Mouse (Mus musculus) midbrain, embryonic 16.5 days (tissue): Measurements from ENCODE around the gene Tut7. TPM values are rescaled to one million over a fixed set of nuclear protein-coding genes. Genes with fewer than 3 reads are reported as not detected.

ENCODE experiments used
- ATAC-seq: fragments of 200-750 bp; cut with Nextera tagmentation; 2 replicates; pipeline ENCODE4 v1.8.0; 2017; ENCODE audit warnings: moderate TSS enrichment
- H3K27ac ChIP-seq: fragments of 300-500 bp; sonication (generic); 2 replicates; pipeline ENCODE4 v1.5.1; 2014; ENCODE audit warnings: mild to moderate bottlenecking, low read length, mixed read lengths
- H3K27me3 ChIP-seq: fragments of 300-500 bp; sonication (generic); 2 replicates; pipeline ENCODE4 v1.6.1; 2014; ENCODE audit warnings: low read depth, low read length, mixed read lengths; ENCODE audit not compliant: control insufficient read depth, insufficient read depth
- H3K36me3 ChIP-seq: fragments of 300-500 bp; sonication (generic); 2 replicates; pipeline ENCODE4 v1.6.1; 2014; ENCODE audit warnings: mild to moderate bottlenecking, low read length, moderate library complexity, mixed read lengths; ENCODE audit not compliant: control insufficient read depth, insufficient read depth
- H3K4me1 ChIP-seq: fragments of 300-500 bp; sonication (generic); 2 replicates; pipeline ENCODE4 v1.6.1; 2014; ENCODE audit warnings: mild to moderate bottlenecking, low read length, mixed read lengths; ENCODE audit not compliant: control insufficient read depth, insufficient read depth
- H3K4me2 ChIP-seq: fragments of 300-500 bp; sonication (generic); 2 replicates; pipeline ENCODE4 v1.6.1; 2014; ENCODE audit warnings: mild to moderate bottlenecking, low read length, mixed read lengths
- H3K4me3 ChIP-seq: fragments of 300-500 bp; sonication (generic); 2 replicates; pipeline ENCODE4 v1.5.1; 2014; ENCODE audit warnings: low read depth, mild to moderate bottlenecking, low read length, moderate library complexity, mixed read lengths
- H3K9ac ChIP-seq: fragments of 300-500 bp; sonication (generic); 2 replicates; pipeline ENCODE4 v1.6.1; 2014; ENCODE audit warnings: low read depth, low read length, mixed read lengths
- H3K9me3 ChIP-seq: fragments of 300-500 bp; sonication (generic); replicated peaks from 2 replicates; pipeline ENCODE4 v1.6.1; 2014; ENCODE audit warnings: mild to moderate bottlenecking, low read length, mixed read lengths; ENCODE audit not compliant: control insufficient read depth, poor library complexity, severe bottlenecking
- WGBS: fragments of 180-500 bp; shearing (Covaris S2); extraction: QIAGEN DNeasy Blood & Tissue Kit; methylation state at CpG from one replicate; pipeline ENCODE4 v1.1.7; 2014; 5-methylcytosine and 5-hydroxymethylcytosine counted together
- polyA plus RNA-seq: library from polyadenylated mRNA; unstranded; fragments of >200 nt; fragmentation: Nextera tagmentation; extraction: Ambion mirVana; gene quantifications from 2 replicates; pipeline ENCODE4 v1.2.1, GENCODE M21; 2015

Gene Tut7
- polyA plus RNA-seq, 1 experiment from 2014 or later: 45.0 TPM

DNA sequence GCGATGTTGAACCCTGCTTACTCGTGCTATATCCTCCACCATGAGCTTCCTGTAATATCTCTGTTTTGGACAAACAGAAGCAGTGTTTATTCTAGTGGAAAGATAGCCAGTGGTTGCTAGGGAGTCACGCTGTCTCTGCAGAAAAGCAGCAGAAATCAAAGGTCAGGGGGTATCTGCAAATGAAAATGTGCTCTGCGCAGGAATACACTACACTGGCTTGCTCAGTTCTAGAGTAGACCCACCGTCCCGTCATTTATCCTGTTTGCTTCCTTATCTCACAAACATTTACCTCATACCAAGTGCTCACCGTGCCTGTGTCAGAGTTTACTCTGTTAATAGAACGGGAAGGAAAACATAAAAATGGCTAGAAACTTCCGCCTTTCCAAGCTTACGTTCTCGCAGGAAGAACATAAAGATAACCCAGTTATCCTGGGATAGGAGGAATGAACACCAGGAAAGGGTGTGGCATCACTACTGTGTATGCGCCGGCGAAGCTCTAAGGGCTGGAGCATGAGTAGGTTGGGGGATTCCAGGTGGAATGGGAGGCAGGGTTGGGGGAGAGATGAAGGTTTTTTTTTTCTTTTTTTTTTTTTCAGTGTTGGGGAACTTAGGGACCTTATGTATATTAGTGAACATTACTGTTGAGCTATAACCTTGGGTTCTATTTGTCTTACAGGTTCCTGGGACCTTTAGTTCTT is 13.3 kb upstream of the Tut7 start:
- WGBS: 83% methylated on average over 14 of the region's 14 CpGs
- Histone ChIP-seq H3K27me3 (no peaks in the 10 kb centered on the region), H3K4me3 (no peak overlapping the region), H3K9me3 (no peaks in the 10 kb centered on the region), H3K4me1 (peaks cover 2% of the 10 kb centered on the region; the same call in 1 of the 2 replicates), H3K36me3 (no peaks in the 10 kb centered on the region), H3K27ac (no peak overlapping the region), H3K9ac (no peak overlapping the region), H3K4me2 (no peak overlapping the region)
- ATAC-seq: no peak

DNA sequence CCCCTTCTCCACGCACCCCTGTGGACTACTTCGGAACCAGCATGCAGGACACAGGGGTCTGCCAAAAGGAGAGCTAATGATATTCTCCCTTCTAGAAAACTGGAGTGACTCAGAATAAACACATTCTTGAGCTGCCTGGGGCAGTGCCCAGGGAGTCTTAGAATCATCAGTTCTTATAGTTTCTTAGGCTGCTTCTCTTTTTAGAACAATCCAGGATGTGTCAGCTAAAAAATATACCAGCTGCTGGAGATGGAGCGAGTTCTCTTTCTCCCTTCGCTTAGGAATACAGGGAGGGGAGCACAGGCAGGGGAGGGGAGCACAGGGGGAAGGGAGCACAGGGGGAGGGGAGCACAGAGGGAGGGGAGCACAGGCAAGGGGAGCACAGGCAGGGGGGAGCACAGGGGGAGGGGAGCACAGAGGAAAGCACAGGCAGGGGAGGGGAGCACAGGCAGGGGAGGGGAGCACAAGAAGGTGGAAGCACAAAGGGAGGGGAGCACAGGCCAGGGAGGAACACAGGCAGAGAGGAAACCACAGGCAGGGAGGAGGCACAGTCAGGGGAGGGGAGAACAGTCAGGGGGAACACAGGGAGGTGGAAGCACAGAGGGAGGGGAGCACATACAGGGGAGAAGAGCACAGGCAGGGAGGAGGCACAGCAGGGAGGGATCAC is 12.0 kb upstream of the Tut7 start:
- H3K4me1 ChIP-seq: peaks cover 2% of the 10 kb centered on the region; the same call in 1 of the 2 replicates
- WGBS: 46% methylated on average over 4 of the region's 4 CpGs
- peak overlapping the region; percentile 44; the same call in 1 of the 2 replicates for H3K27ac ChIP-seq
- H3K9me3 ChIP-seq: no peaks in the 10 kb centered on the region
- H3K4me2 ChIP-seq: no peak overlapping the region
- 0 out of 2 replicates have a peak, but pooled peaks have one; percentile 25 for ATAC-seq
- no peak overlapping the region for H3K4me3 ChIP-seq
- no peaks in the 10 kb centered on the region for H3K36me3 ChIP-seq
- no peak overlapping the region for H3K9ac ChIP-seq
- H3K27me3 ChIP-seq: no peaks in the 10 kb centered on the region

DNA sequence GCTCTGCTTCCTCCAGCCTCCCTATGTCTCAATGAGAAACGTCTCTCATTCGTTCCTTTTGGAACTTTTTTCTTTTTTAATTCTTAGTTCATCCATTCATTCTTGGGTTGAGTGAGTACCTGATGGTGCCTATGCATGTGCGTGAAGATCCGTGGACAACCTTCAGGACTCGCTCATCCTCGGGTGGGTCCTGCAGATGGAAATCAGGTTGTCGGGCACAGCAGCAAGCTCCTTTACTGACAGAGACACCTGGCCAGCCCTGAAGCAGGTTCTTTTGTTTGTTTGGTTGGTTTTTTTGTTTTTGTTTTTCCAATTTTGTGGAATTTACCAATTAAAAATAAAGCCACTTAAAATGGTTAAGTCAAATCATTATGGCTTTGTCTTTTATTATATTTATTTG is 9.9 kb upstream of the Tut7 start:
- H3K9me3 ChIP-seq: no peaks in the 10 kb centered on the region
- H3K27ac ChIP-seq: no peak overlapping the region
- no peak overlapping the region for H3K4me3 ChIP-seq
- ATAC-seq: no peak
- WGBS: 82% methylated on average over 7 of the region's 7 CpGs
- no peak overlapping the region for H3K9ac ChIP-seq
- peaks cover 2% of the 10 kb centered on the region; the same call in 1 of the 2 replicates for H3K4me1 ChIP-seq
- no peaks in the 10 kb centered on the region for H3K27me3 ChIP-seq
- no peak overlapping the region for H3K4me2 ChIP-seq
- no peaks in the 10 kb centered on the region for H3K36me3 ChIP-seq

DNA sequence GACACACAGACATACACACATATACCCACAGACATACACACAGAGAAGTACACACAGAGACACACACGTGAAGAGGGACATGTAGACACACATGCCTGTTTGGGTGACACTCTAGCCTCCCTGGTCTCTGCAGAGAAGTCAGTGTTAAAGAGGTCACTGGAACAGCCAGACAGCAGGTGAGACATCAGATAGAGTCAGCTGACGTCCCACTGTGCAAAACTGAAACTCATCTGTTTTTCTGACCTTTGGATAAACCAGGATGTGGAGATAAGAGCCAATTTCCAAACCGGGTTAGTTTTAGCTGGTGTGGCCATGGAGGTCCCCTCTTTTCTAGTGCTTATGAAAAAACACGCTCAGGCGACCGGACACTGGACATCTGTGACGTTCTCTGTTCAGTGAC is 9.5 kb upstream of the Tut7 start:
- Histone ChIP-seq H3K27ac (no peak overlapping the region), H3K4me3 (no peak overlapping the region), H3K36me3 (no peaks in the 10 kb centered on the region), H3K4me2 (no peak overlapping the region), H3K9me3 (no peaks in the 10 kb centered on the region), H3K9ac (no peak overlapping the region), H3K4me1 (peaks cover 2% of the 10 kb centered on the region; the same call in 1 of the 2 replicates), H3K27me3 (no peaks in the 10 kb centered on the region)
- no peak for ATAC-seq
- 79% methylated on average over 7 of the region's 7 CpGs for WGBS

- Histone ChIP-seq H3K4me3 (no peak overlapping the region), H3K27me3 (no peaks in the 10 kb centered on the region), H3K9me3 (no peaks in the 10 kb centered on the region), H3K9ac (no peak overlapping the region), H3K27ac (no peak overlapping the region), H3K4me1 (peaks cover 11% of the 10 kb centered on the region), H3K36me3 (no peaks in the 10 kb centered on the region), H3K4me2 (no peak overlapping the region)
- ATAC-seq: no peak
Observed at GRCm38 (mm10) chr13:59825966-59826365, 3.0 kb upstream of the Tut7 start.

GRCm38 (mm10) chr13:59820836-59821235 is 2.1 kb downstream of the Tut7 start:
- H3K36me3 ChIP-seq: peaks cover 4% of the 10 kb centered on the region; the same call in 1 of the 2 replicates

GRCm38 (mm10) chr13:59820114-59820513 is 2.8 kb downstream of the Tut7 start:
- H3K4me3 ChIP-seq: no peak overlapping the region
- H3K36me3 ChIP-seq: peaks cover 9% of the 10 kb centered on the region
- peaks cover 41% of the 10 kb centered on the region for H3K4me1 ChIP-seq
- no peaks in the 10 kb centered on the region for H3K9me3 ChIP-seq
- 78% methylated on average over 4 of the region's 4 CpGs for WGBS
- H3K9ac ChIP-seq: no peak overlapping the region
- H3K4me2 ChIP-seq: peak overlapping the region; percentile 27; the same call in 1 of the 2 replicates
- H3K27ac ChIP-seq: no peak overlapping the region
- no peaks in the 10 kb centered on the region for H3K27me3 ChIP-seq
- no peak for ATAC-seq

More at GRCm38 (mm10) chr13:59820836-59821235, 2.1 kb downstream of the Tut7 start:
- no peak for ATAC-seq
- Histone ChIP-seq H3K27ac (no peak overlapping the region), H3K4me3 (no peak overlapping the region), H3K27me3 (no peaks in the 10 kb centered on the region), H3K9ac (no peak overlapping the region), H3K4me2 (no peak overlapping the region; the same call in 1 of the 2 replicates), H3K4me1 (peaks cover 41% of the 10 kb centered on the region), H3K9me3 (no peaks in the 10 kb centered on the region)
- 80% methylated on average over 3 of the region's 3 CpGs for WGBS

GRCm38 (mm10) chr13:59817352-59817751 is 5.6 kb downstream of the Tut7 start:
- WGBS: 93% methylated on average over 4 of the region's 4 CpGs
- peaks cover 17% of the 10 kb centered on the region for H3K36me3 ChIP-seq
- no peak overlapping the region for H3K27ac ChIP-seq
- no peak overlapping the region for H3K9ac ChIP-seq
- peaks cover 41% of the 10 kb centered on the region for H3K4me1 ChIP-seq
- no peaks in the 10 kb centered on the region for H3K27me3 ChIP-seq
- no peak overlapping the region for H3K4me3 ChIP-seq
- H3K9me3 ChIP-seq: no peaks in the 10 kb centered on the region
- no peak overlapping the region for H3K4me2 ChIP-seq
- ATAC-seq: no peak

DNA sequence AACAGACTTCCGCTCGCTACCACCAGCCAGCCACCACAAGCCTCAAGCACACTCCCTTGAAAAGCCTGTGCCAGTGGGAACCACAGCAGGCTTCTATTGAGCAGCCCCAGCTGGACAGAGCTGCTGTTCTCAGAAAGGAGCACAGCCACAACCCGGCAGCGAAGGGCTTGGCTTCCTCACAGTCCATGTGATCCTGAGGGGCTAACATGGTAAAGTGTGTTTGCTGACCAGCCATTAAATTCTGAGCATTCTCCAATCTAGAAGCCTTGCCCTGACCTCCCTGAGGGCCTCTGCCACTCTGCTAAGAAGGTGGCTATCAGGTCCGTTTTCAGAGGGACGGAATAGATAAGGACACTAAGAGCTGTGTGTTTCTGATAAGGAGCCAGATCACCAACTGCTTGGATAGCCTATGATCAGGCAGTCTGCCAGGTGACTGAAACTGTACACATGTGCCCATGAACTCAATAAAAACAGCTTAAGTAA is 8.8 kb downstream of the Tut7 start:
- no peak for ATAC-seq

More for the DNA sequence above, 8.8 kb downstream of the Tut7 start:
- Histone ChIP-seq H3K9me3 (no peaks in the 10 kb centered on the region), H3K4me2 (no peak overlapping the region), H3K36me3 (peaks cover 21% of the 10 kb centered on the region), H3K9ac (no peak overlapping the region), H3K4me1 (peaks cover 13% of the 10 kb centered on the region), H3K4me3 (no peak overlapping the region), H3K27me3 (no peaks in the 10 kb centered on the region), H3K27ac (no peak overlapping the region)
- WGBS: 79% methylated on average over 6 of the region's 6 CpGs
